Mouse (Mus musculus) left cerebral cortex, adult 2 months (tissue): Measurements from ENCODE around the gene Ctsl. TPM values are rescaled to one million over a fixed set of nuclear protein-coding genes. Genes with fewer than 3 reads are reported as not detected.

Experiments
- DNase-seq, 2 experiments: peaks; one replicate each; pipeline ENCODE4 v3.0.0; 2021 to 2022; ENCODE audit warnings: low spot score in 2 of 2, mixed read lengths in 1 of 2; ENCODE audit errors: extremely low spot score in 1 of 2
- H3K27ac ChIP-seq: fragments of 200-600 bp; 2 replicates; pipeline ENCODE4 v1.8.1; 2022
- H3K4me3 ChIP-seq: fragments of 200-600 bp; 2 replicates; pipeline ENCODE4 v1.8.1; 2022
- CTCF ChIP-seq: fragments of 200-600 bp; IDR thresholded peaks from 2 replicates; pipeline ENCODE4 v1.8.1; 2022; ENCODE audit warnings: antibody characterized with exemption, mild to moderate bottlenecking, moderate library complexity
- intact Hi-C: fragments of 180-260 bp; cut with DNase I; formaldehyde crosslinking; loops from one replicate; pipeline ENCODE4 v1.15.1; 2025
- total RNA-seq, 2 experiments: library from RNA; stranded (reverse); gene quantifications; 2 replicates each; pipeline ENCODE4 v1.2.3; 2021

Ctsl gene
- total RNA-seq, 2 experiments from 2014 or later = 120 to 129 TPM

GRCm38 (mm10) chr13:64333102-64333501, 37.6 kb downstream of the Ctsl start:
- intact Hi-C loops = no loop called here
- TF ChIP-seq CTCF = no peak
- Histone ChIP-seq H3K4me3 (no peak overlapping the region), H3K27ac (no peak overlapping the region)
- no peak for DNase-seq

- no peak for TF ChIP-seq CTCF
- Histone ChIP-seq H3K4me3 (no peak overlapping the region), H3K27ac (no peak overlapping the region)
- intact Hi-C loops = no loop called here
- DNase-seq = no peak
Observed at GRCm38 (mm10) chr13:64332321-64332720, 38.4 kb downstream of the Ctsl start.

- Histone ChIP-seq H3K4me3 (no peak overlapping the region), H3K27ac (no peak overlapping the region)
- no peak for DNase-seq
- intact Hi-C loops = no loop called here
- TF ChIP-seq CTCF = no peak
Observed at GRCm38 (mm10) chr13:64322561-64323281, 48.0 kb downstream of the Ctsl start.

- Histone ChIP-seq H3K27ac (no peak overlapping the region), H3K4me3 (no peak overlapping the region)
- no peak for TF ChIP-seq CTCF
- intact Hi-C loops = no loop called here
- no peak for DNase-seq
Observed at GRCm38 (mm10) chr13:64320334-64320733, 50.4 kb downstream of the Ctsl start.

- Histone ChIP-seq H3K4me3 (no peak overlapping the region), H3K27ac (no peak overlapping the region)
- DNase-seq = no peak
- peak; percentile 10; the same call in 1 of the 2 replicates for TF ChIP-seq CTCF
- intact Hi-C loops = loop anchor here (5.0 to 10.0 kb wide), 3 partner anchors 585 to 955 kb away; partner anchors contain the start of genes Cntnap3 and Zfp369
Observed at GRCm38 (mm10) chr13:64319782-64320181, 50.9 kb downstream of the Ctsl start.

- no peak for DNase-seq
- Histone ChIP-seq H3K4me3 (no peak overlapping the region), H3K27ac (no peak overlapping the region)
- TF ChIP-seq CTCF = no peak
- intact Hi-C loops = loop anchor here (5.0 to 10.0 kb wide), 3 partner anchors 586 to 956 kb away; partner anchors contain the start of genes Cntnap3 and Zfp369
Observed at GRCm38 (mm10) chr13:64318355-64318754, 52.3 kb downstream of the Ctsl start.

- intact Hi-C loops = loop anchor here (1.0 to 10.0 kb wide), 6 partner anchors 55 to 959 kb away; partner anchors contain the start of genes Cdk20, Cntnap3, Ctsl and Zfp369
- Histone ChIP-seq H3K27ac (no peak overlapping the region), H3K4me3 (no peak overlapping the region)
- TF ChIP-seq CTCF = peak; percentile 82
- DNase-seq = no peak
Observed at GRCm38 (mm10) chr13:64315483-64316050, 55.1 kb downstream of the Ctsl start.

- no peak for DNase-seq
- no peak for TF ChIP-seq CTCF
- Histone ChIP-seq H3K27ac (no peak overlapping the region), H3K4me3 (no peak overlapping the region)
- intact Hi-C loops = loop anchor here (2.0 to 10.0 kb wide), 4 partner anchors 57 to 961 kb away; partner anchors contain the start of genes Cntnap3, Ctsl, Mfsd14b and Zfp369
Observed at GRCm38 (mm10) chr13:64314041-64314440, 56.6 kb downstream of the Ctsl start.

- no peak for TF ChIP-seq CTCF
- Histone ChIP-seq H3K27ac (peak overlapping the region; percentile 74), H3K4me3 (peak overlapping the region; percentile 60)
- intact Hi-C loops = loop anchor here (1.0 to 10.0 kb wide), 4 partner anchors 31 to 962 kb away; partner anchors contain the start of genes Cntnap3, Mfsd14b and Zfp369
- no peak for DNase-seq
Observed at GRCm38 (mm10) chr13:64312916-64313289, 57.8 kb downstream of the Ctsl start.

GRCm38 (mm10) chr13:64312024-64312915, 58.4 kb downstream of the Ctsl start, which contains the start of gene Aaed1:
Gene Aaed1 (minus strand): TSS chr13:64312710.
- H3K27ac ChIP-seq = peak within 1 kb of the TSS; percentile 94
- DNase-seq = peak; percentile 87 to 90
- H3K4me3 ChIP-seq = peak within 1 kb of the TSS; percentile 60
- peak; percentile 63 for TF ChIP-seq CTCF
- intact Hi-C loops = loop anchor here (1.0 to 10.0 kb wide), 4 partner anchors 32 to 963 kb away; partner anchors contain the start of genes Cntnap3, Mfsd14b and Zfp369

GRCm38 (mm10) chr13:64311266-64311665, 59.4 kb downstream of the Ctsl start:
- peak overlapping the region; percentile 60 for H3K4me3 ChIP-seq
- TF ChIP-seq CTCF = no peak
- no peak overlapping the region for H3K27ac ChIP-seq
- intact Hi-C loops = loop anchor here (5.0 to 10.0 kb wide), 3 partner anchors 594 to 964 kb away; partner anchors contain the start of genes Cntnap3, Mfsd14b and Zfp369
- no peak for DNase-seq
